Mouse (Mus musculus): ENCODE results near the gene Stx8.

Gene Stx8

DNA sequence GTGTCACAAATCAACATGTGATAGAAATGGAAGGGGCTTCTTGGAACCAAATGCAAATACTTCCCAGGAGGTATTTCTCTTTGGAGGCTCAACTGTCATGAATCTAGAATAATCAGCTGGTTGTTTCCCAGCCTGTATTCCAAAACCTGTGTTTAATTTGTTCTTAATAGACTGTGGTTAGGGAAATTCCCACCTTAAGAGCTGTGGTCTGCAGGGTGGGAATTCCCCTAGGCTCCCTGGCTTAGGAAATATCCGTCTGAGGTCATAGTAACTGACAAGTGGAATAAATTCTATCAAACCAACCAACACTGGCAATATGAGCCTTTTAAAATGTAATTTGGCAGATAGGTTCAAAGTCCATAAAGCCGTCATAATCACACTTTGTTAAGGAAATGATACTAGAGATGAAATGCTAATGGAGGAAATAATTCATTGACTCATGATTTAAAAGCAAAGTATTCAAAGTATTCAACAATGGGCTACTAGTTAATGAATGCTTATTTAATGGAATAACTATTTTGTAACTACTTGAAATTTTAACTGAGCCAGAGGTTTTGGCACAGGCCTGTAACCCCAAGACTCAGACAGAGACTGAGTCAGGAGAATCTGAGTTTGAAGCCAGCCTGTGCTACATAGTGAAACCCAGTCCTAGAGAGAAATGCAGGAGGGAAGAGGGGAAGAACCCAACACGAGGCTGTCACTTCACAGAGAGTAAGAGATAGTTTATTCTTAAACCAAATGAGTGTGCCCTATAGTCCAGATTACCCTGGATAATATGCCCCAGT, 126.2 kb downstream of the Stx8 start:
- DNase-seq: no peak

DNA sequence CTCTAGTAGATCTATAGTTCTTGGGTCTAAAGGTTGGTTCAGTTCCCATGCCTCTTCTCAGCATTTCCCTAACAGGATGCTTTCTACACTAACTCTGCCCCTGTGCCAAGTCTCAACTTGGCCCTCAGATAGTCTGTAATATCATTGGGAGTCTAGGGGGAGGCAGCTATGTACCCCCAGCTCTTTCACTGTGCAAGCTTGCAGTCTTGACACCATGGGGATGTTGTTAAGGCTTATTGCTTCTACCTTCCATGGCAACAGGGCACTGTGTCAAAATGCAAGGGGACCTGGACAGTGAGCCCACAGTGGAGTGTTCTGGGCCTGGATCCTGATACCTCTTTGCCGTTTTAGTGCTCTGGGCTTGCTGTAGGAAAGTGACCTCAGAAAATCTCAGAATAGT, 135.6 kb downstream of the Stx8 start:
- DNase-seq: no peak

DNA sequence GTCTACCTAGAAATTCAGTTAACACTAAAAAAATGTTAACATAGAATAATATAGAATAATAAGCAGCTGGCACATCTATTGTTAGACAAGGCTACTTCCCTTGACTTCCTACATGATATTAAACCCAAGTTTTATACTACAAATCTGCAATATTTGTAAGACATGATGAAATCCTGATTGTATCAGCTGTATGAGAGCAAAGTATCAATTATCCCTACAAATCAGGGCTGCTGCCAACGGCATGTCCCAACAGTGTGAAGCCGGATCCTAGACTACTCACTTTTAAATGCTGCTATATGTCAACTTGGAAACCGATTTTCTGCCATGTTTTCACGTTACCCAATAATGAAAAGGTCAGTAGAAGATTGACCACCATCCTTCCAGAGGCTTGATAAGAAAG, 137.5 kb downstream of the Stx8 start:
- no peak for DNase-seq

DNA sequence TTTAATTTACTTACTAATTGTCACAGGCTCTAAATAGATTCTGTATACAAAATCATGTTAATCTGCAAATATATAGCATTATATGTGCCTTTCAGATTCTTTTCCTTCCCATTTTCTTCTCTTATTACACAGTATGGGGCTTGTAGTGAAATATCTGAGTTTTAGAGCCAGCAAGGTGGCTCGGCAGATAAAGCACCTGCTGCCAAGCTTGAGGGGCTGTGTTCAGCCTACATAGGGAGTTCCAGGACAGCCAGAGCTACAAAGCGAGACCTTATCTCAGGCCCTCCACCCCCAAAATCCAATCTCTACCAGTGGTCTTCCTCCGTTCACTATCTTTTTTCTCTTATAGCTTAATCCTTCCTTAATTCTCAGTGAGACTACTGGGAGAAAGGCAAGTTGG, 140.1 kb downstream of the Stx8 start:
- no peak for DNase-seq

DNA sequence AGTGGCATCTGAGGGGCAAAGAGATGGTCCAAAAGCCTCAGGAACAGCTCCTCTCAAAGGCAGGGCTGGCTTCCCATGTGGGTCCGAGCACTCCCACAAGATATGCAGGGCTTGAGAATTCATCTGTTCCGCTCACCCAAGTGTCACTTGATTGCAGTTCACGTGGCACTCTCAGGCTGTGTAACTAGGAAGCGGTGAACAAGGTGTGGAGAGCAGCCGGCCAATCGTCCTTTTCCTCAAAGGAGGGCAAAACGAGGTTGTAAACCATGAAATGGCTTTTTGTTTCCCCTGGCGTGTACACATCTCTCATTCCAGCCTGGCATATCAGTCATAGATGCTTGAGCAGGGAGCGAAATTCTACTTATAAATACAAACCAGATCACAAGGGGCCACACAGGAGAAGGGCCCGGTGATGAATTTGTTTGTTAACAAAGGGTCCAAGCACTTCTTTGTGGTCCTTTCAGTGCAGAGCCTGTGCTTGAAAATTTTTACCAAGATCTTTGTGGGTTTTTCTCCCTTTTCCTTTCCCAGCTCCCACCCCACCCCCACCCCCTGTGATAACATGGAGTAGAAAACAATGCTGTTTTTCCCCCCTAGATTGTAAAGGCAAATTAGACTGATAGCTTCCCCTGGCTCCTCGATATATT, 147.6 kb downstream of the Stx8 start:
- DNase-seq: no peak

DNA sequence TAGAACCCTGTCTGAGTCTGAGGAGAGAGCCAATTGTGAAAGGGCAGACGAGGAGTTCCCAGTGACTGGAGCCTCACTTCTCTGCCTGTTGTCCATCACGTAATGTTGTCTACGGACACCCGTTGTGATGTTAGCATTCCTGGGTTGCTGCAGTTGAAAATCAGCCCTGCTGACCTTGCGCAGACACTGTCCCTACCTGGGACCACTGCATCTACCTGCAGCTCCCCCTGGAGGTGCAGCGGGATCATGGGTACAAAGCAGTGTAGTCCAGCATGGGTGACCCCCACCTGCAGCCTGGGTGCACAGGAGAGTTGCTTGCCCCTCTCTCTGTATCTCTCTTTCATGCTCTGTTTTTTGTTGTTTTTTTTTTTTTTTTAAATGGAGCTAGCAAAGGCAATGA, 148.2 kb downstream of the Stx8 start:
- DNase-seq: no peak

DNA sequence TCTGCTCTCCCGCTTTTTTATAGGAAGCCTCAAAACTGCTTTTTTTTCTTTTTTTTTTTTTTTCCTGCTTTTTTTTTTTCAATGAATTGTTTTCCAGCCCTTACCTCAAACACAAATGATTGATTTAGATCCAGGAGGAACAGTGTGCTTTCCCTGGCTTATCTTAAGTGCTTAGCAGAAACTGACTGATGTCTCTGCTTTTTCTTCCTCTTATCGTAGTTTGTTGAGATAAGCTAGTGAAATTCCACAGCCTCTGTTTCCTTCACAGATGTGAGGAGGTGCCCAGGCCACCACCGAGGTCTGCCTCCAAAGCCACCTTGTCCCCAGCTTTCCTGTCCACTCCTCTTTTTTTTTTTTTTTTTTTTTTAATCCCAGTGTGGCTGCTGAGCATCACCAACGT, 150.2 kb downstream of the Stx8 start:
- no peak for DNase-seq

DNA sequence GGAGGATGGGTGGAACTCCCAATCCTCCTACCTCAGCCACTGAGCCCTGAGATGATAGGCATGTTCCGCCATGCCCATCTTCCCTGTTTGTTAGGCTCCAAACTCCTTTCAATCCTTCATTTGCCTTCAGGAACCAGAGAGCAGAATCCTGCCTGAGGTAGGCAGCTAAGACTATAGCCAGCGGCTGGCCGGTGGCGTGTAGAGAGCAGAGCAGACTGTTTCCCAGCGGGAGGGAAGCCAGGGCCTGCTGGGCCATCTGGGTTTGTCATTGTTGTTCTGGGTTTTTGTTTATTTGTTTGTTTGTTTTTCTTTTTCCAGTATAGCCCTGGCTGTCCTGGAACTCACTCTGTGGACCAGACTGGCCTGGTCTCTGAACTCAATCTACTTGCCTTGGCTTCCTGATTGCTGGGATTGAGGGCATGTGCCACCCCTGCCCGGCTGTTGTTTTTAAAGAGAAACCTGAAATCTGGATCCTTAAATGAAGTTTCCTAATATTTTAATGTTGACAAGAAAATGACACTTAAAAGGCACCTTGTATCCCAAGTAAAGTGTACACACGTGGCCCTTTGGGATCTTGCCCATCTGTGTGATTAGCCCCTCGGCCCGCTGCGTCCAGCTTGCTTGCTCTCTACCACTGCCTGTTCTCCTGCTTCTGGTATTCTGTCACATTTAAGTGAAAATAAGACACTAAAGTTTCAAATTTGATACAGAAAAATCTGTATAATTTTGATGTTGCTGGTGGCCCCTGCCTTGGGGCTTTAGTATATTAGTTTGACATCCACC, 152.1 kb downstream of the Stx8 start:
- no peak for DNase-seq

DNA sequence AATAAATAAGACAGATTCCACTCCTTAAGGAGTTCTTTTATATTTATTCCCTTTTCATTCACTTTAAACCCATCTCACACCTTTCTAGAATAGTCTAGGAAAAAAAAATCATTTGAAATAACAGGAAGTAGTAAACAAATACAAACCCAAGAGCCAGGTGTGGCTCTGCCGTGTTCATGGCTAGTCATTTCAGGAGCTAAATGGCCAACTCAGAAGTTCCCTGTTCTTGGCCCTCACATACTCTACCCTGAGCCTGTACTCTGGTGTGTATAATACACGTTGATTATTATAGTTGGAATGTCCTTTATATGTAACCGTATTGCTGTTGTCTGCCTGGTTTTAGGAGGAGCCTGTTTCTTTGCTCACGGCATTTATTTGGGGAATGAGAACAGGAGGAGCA, 152.7 kb downstream of the Stx8 start:
- DNase-seq: no peak

DNA sequence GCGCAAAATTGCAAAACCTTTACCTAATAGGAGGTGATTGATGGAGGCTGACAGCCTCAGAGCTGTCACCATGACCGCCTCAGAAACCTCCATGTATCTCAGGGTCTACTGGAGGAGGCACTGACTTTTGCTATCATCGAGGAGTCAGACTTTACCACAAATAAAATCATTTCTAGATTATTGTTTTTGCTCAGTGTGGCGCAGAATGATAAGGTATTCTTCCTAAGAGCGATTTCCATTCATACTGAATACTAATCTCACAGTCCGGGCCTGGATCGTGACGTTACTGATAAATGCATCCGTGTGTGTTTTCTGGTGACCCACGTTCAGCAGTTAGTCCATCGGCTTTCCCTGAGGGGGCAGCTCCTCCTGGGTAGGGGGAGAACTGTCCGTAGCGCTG, 153.1 kb downstream of the Stx8 start:
- no peak for DNase-seq

DNA sequence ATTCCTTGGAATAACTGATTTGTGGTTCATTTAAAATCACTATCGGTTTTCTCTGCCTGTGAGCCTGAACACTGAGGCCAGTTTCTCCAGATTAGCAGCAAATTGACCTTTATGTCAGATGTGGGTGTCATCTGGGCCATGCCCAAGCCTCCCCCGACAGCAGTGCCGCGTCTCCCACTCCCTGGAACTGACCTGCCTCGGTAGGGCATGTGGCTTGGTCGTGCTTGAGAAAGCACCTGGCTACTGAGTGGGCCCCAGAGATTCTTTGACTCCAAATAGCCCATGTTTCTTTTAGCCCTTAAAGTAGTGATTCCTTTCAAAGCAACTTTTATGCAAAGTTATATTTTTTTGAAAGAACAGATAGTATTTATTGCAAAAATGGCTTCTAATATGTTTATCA, 155.3 kb downstream of the Stx8 start:
- no peak for DNase-seq

DNA sequence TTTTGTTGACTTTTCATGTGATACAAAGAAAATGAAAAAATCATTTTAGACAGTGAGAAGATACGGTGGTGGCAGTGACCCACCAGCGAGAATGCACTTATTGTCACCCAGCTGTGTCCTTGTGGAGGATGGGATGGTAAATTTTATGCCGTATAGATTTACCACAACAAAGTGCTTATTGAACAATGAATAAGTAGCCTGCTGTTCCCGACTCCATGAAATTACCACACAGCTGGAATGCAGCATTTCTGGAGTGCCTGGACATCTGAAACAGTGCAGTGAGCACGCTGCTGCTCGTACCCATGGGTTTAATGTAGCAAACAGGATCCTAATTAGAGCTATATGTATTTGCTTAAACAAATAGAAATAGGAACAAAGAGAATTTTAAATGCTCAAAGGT, 155.7 kb downstream of the Stx8 start:
- no peak for DNase-seq

DNA sequence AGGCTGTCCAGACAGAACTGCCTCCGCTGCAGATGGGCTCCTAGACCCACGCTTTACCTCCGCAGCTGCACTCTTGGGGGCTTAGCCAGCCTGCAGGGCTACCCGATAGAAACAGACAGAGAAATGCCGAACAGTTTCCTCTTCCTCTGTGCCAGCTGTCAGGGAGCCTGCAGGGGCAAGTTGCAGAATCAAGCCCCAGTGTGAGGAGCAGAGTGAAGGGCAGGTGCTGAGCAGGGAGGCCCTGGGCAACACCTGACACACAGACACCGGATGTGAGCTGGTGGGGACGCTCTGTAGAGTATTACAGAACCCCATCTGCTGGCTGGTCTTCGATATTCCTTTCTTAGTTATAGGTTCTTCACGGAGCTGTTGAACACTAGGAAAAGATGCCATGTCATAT, 160.1 kb downstream of the Stx8 start:
- peak in 1 of 2 experiments; percentile 3 for DNase-seq

DNA sequence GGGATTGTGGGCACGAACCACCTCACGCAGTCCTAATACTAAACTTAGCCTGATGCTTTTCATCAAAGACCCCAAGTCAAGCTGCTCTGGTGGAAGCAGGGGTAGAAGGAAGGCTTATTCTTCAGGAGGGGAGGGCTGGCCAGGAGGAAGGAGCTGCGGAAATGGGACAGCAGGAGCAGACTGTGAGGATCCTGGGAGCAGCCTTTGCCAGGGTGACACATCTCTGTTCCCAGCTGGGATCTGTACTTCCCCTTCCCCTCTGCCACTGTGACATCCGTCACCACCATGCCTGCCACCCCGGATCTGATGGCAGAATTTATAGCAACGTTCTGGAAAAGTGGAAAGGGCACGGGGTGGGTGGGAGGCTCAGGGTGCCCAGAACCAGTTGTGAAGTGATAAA, 168.5 kb downstream of the Stx8 start:
- DNase-seq: no peak

DNA sequence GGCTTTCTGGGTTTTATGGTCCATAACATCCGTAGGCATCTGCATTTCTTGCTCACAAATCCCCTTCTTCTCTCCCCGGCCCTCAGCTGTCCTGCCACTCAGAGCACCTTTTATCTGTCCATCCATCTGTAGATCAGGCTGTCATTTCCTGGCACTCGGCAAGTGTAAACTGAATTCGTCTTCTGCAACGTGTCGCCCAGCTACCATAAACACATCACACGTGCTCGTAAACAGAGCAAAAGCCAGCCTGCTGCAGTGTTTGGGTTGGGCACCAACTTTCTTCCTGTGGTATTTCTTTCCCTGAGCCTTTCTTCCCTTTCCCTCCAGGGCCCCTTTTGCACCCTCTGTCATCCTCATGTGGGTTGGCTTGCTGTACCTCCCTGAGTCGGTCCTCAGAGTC, 169.4 kb downstream of the Stx8 start:
- no peak for DNase-seq

DNA sequence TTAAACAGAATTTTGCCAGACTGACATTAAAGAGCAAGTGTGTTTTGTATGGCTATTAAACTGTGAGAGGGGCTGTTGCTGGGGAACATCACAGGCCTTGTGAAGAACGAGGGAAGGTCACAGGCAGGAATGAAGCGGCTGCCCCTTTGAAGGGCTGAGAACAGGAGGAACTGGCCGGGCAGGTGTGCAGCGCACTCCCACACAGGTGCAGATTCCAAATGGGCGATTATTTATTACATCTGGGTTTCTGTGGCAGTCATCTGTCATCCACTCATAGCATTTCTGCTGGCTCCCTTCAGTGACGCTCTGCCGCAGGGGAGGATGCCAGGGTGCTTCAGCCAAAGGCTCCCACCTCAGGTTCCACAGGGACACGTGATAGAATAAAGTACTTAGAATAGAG, 170.7 kb downstream of the Stx8 start:
- DNase-seq: no peak

DNA sequence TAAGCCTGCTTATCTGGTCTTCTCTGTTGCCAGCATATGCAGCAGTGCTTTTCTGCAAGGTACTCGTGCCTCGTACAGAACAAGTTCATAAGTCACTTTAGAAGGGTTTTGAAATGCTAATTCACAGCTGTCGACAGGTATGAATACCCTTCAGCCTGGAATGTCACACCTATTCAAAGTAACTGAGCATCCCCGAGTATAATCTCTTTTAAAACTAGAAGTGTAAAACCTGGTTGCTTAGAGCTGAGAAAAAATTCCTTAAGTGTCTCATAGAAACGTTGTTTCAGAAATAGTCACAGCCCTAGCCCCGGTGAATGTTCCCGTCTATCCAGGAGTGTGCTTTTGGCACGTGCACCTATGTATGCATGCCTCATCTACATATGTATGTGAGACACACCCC, 176.3 kb downstream of the Stx8 start:
- DNase-seq: no peak

DNA sequence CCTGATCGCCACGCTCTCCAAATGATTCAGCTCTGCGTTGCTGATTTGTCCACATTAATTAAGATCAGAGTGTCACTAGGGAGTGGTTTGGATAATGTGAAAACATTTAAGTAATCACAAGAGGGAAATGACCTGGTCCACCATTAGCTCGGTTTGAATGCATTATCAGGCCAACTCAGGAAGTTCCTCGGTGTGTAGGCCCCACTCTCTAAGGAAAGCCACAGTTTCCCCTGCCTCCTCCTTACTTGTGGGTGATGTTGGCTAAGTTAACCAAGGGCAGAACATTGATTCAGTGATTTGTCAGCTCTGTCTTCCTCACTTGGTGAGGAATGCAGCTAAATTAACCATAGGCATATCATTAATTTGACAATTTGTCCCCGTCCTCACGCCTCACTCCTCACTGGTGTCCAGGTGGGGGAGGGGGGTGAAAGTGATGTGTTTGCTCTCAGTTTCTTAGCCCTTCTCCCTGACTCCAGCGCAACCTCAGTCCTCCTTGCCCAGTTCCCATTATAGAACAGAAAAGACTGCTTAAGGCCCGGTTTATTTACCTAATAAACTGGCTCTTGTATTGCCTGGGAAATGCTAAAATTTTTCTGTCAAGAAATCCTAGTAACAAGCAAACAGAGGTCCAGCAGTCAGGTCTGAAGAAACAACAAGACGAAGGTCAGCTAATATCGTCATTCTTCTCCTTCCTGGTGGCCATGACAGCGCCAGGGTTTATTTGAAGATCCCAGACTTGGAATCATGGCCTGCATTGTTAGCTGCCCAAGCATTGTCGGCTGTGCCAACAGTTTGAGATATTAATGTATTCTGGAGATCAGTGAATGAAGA, 178.5 kb downstream of the Stx8 start:
- DNase-seq: no peak

DNA sequence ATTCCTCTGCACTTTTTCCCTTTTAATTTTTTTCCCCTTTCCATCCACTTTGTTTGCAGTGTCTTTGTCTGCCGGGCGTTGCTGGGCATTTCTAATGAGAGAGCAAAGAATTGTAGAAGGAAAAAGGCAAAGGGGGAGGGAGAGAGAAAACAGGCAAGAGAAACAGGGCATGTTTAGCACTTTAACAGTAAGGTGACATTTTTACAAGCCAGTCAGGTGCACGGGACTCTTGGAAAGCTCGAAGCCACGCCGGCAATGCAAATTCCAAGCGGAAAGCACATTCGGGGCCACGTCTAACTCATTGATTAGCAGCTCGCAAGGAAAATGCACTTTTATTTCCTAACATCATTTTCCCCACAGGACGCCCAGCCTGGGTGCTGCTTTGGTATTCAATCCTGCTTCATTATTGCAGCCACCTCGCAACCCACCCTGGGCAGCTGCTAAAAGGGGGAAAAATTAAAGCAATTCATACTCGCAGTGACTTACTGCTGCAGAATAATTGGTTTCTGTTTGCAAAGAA, 179.1 kb downstream of the Stx8 start:
- no peak for DNase-seq

DNA sequence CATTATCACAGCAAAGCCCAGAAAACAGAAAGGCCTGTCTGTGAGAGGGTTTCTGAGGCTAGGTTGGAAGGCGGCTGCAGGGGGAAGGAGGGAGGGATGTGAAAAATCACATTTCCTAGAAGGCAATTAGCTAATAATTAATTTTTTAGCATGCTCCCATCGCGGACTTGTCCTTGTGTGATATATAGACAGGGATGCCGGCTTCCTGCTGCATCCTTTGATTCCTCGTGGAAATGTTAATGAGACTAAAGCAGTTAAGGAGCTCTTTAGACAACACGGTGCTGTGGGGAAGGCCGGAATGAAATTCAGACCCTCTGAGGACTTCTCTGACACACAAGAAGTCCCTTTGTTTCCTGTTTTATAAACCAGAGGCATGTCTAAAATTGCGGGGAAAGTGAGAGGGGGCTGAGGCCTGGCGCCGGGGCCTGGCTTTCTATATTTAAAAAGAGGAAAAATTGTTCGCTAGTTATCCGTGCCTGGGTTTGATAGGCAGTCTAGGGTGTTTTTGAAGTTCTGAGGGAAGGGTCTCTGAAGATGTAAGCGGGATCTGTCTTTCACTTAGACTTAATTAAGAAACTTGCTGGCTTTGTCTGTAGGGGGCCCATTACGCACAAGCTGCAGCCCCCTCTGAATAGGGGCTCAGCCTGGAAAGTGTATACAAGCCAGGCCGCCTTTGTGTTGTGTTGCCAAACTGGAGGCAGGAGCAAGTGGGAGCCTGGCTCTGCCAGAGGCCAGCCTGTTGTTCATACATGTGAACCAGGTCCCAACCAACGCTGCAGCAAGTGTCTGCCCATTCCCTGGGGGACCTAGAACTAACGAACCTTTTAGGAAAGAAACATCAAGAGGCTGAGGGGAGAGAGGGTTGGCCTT, 179.8 kb downstream of the Stx8 start:
- no peak for DNase-seq

DNA sequence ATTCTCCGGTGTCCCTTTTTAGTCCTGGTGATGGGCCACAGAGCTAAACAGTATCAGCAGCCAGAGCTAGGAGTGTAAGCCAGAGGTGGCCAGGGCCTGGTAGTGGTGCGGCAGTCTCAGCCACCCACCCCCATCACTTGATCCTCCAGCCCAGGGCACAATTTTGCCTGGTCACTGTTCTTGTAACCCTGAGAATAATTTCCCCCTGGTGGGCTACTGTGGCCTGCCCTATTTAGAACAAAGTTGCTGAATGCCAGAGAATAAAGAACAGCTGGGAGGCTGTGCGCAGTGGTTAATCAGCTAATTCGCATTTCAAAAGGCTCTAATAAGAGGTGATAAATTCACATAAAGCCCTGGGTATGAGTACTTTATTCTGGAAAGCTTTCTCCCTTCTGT, 180.5 kb downstream of the Stx8 start:
- DNase-seq: no peak

DNA sequence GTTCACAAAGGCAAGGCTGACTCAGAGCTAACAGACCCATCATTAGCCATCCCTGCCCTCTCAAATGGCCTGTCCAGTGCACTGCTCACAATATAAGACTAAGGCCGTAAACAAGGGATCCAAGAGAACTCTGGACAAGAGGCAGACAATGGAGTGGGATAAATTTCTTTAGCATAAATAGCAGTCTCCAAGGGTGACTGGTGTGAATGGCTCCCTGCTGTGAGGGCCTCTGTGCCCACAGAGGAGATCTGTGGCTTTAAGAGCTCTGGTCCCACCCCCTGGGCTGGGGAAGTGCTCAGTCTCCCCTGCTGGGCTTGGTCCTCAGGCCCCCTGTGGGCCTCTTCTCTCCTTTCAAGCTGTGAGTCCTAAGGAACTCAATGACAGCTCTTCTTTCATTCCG, 184.9 kb downstream of the Stx8 start:
- no peak for DNase-seq

Data from B cell, adult 2 months (primary cell).